In genomic region chr9:116832822-116833221, GRCm38 (mm10) we compare ENCODE assay signal across 25 mouse cellular contexts.
A peak's percentile ranks its signal among the peaks of the same experiment; 100 is the strongest.
DNase-seq lines count a peak whose midpoint lies in the region; ATAC-seq and TF ChIP-seq lines count a peak whose summit lies in the region.
"Had no signal": no experiment of that assay in that cellular context is flagged by ENCODE, and none has a peak within 500 bp of the region (broad histone marks: within the 10 kb centered on the region; RNA-seq: fewer than 3 reads in every experiment).

No protein-coding gene starts in this region.

- WGBS in liver, embryonic 12.5 days (ENCODE audit: insufficient replicate concordance): 53% methylated on average over 1 of the region's 1 CpGs
- 52% methylated on average over 1 of the region's 1 CpGs for WGBS in liver, postnatal 0 days (ENCODE audit: insufficient replicate concordance)
- 38% methylated on average over 1 of the region's 1 CpGs for WGBS in liver, embryonic 13.5 days (ENCODE audit: insufficient replicate concordance)
- WGBS in liver, embryonic 15.5 days (ENCODE audit: insufficient replicate concordance): 47% methylated on average over 1 of the region's 1 CpGs

- no peaks in the 10 kb centered on the region for H3K9me3 ChIP-seq in liver, embryonic 12.5 days (replicated peaks)
- H3K9me3 ChIP-seq in liver, postnatal 0 days (ENCODE audit: low read length): no peaks in the 10 kb centered on the region
- H3K9me3 ChIP-seq in MEL (replicated peaks; ENCODE audit: insufficient read depth, low read length): no peaks in the 10 kb centered on the region
- H3K9me3 ChIP-seq in liver, embryonic 13.5 days (replicated peaks): no peaks in the 10 kb centered on the region
- H3K9me3 ChIP-seq in liver, embryonic 15.5 days (replicated peaks): no peaks in the 10 kb centered on the region
- H3K9me3 ChIP-seq: embryonic facial prominence, embryonic 13.5 days; embryonic facial prominence, embryonic 15.5 days; forebrain, embryonic 10.5 days; forebrain, embryonic 12.5 days had no signal

- H3K27ac ChIP-seq in liver, embryonic 12.5 days: no peak overlapping the region
- H3K27ac ChIP-seq in liver, postnatal 0 days (ENCODE audit: low read depth): no peak overlapping the region
- H3K27ac ChIP-seq in MEL (ENCODE audit: control insufficient read depth, low read depth, low read length): no peak overlapping the region
- no peak overlapping the region for H3K27ac ChIP-seq in liver, embryonic 13.5 days
- no peak overlapping the region for H3K27ac ChIP-seq in liver, embryonic 15.5 days (replicated peaks)
- H3K27ac ChIP-seq: embryonic facial prominence, embryonic 13.5 days; embryonic facial prominence, embryonic 15.5 days; forebrain, embryonic 10.5 days; forebrain, embryonic 12.5 days had no signal

- no peak for TF ChIP-seq POLR2A in MEL (IDR thresholded peaks at IDR 0.05; ENCODE audit: control insufficient read depth in 1 of 2, insufficient read depth in 1 of 2, low read depth in 1 of 2, low read length in 2 of 2, poor library complexity in 1 of 2)

- no peaks in the 10 kb centered on the region for H3K79me2 ChIP-seq in MEL (ENCODE audit: control insufficient read depth, insufficient read depth, low read length, poor library complexity)

- TF ChIP-seq RAD21 in MEL (IDR thresholded peaks at IDR 0.05; ENCODE audit: low read depth, low read length): no peak

- DNase-seq in liver, postnatal 0 days: no peak
- no peak for DNase-seq in MEL (ENCODE audit: low read depth, low spot score)
- no peak for DNase-seq in liver, embryonic 13.5 days
- no peak for DNase-seq in left cerebral cortex, adult 11 months (ENCODE audit: low spot score)
- no peak for DNase-seq in embryo, embryonic 11 days
- DNase-seq in cerebellum, postnatal 25 days: no peak
- DNase-seq: adrenal gland, adult 2 months; adrenal gland, postnatal 10 days; adrenal gland, postnatal 25 days; cerebellum, adult 11 months; cerebellum, adult 18-20 months; cerebellum, adult 8-10 months; cerebellum, adult 9-11 months; cerebellum, postnatal 14 days had no signal

- no peaks in the 10 kb centered on the region for H3K36me3 ChIP-seq in liver, embryonic 12.5 days
- H3K36me3 ChIP-seq in liver, postnatal 0 days (replicated peaks; ENCODE audit: insufficient read depth, low read length): no peaks in the 10 kb centered on the region
- H3K36me3 ChIP-seq in MEL (ENCODE audit: control insufficient read depth in 1 of 2, insufficient read depth in 2 of 2, low read length in 2 of 2): no peaks in the 10 kb centered on the region
- H3K36me3 ChIP-seq in liver, embryonic 13.5 days: no peaks in the 10 kb centered on the region
- no peaks in the 10 kb centered on the region for H3K36me3 ChIP-seq in liver, embryonic 15.5 days (replicated peaks)
- H3K36me3 ChIP-seq: embryonic facial prominence, embryonic 13.5 days; embryonic facial prominence, embryonic 15.5 days; forebrain, embryonic 10.5 days; forebrain, embryonic 12.5 days had no signal

- H3K4me3 ChIP-seq in liver, embryonic 12.5 days: no peak overlapping the region
- no peak overlapping the region for H3K4me3 ChIP-seq in liver, postnatal 0 days (ENCODE audit: low read depth, low read length)
- H3K4me3 ChIP-seq in MEL (ENCODE audit: control insufficient read depth in 1 of 2, insufficient read depth in 1 of 2, low read depth in 2 of 2, low read length in 2 of 2): no peak overlapping the region
- no peak overlapping the region for H3K4me3 ChIP-seq in liver, embryonic 13.5 days (replicated peaks)
- H3K4me3 ChIP-seq in liver, embryonic 15.5 days (replicated peaks): no peak overlapping the region
- H3K4me3 ChIP-seq: embryonic facial prominence, embryonic 13.5 days; embryonic facial prominence, embryonic 15.5 days; erythroblast, embryonic 14.5 days; forebrain, embryonic 10.5 days; forebrain, embryonic 12.5 days had no signal

- H3K4me2 ChIP-seq in liver, embryonic 12.5 days: no peak overlapping the region
- H3K4me2 ChIP-seq in liver, postnatal 0 days (ENCODE audit: low read depth, low read length): no peak overlapping the region
- H3K4me2 ChIP-seq in liver, embryonic 13.5 days: no peak overlapping the region
- no peak overlapping the region for H3K4me2 ChIP-seq in liver, embryonic 15.5 days
- H3K4me2 ChIP-seq: embryonic facial prominence, embryonic 13.5 days; embryonic facial prominence, embryonic 15.5 days; forebrain, embryonic 12.5 days had no signal

- no peak for TF ChIP-seq EP300 in liver, postnatal 0 days (IDR thresholded peaks at IDR 0.05; ENCODE audit: low read depth)
- peak in 1 of 2 experiments; percentile 54; a peak in 2 of 4 replicates for TF ChIP-seq EP300 in MEL (IDR thresholded peaks at IDR 0.05; ENCODE audit: low read depth in 1 of 2, low read length in 2 of 2)

- H3K27me3 ChIP-seq in liver, embryonic 12.5 days (replicated peaks): no peaks in the 10 kb centered on the region
- H3K27me3 ChIP-seq in liver, postnatal 0 days (ENCODE audit: insufficient read depth, low read length): no peaks in the 10 kb centered on the region
- no peaks in the 10 kb centered on the region for H3K27me3 ChIP-seq in MEL (ENCODE audit: control insufficient read depth in 1 of 2, insufficient read depth in 2 of 2, low read length in 2 of 2)
- no peaks in the 10 kb centered on the region for H3K27me3 ChIP-seq in liver, embryonic 13.5 days
- no peaks in the 10 kb centered on the region for H3K27me3 ChIP-seq in liver, embryonic 15.5 days
- H3K27me3 ChIP-seq: embryonic facial prominence, embryonic 13.5 days; embryonic facial prominence, embryonic 15.5 days; forebrain, embryonic 12.5 days; Patski had no signal

- peak; percentile 84 for ATAC-seq in liver, embryonic 12.5 days
- ATAC-seq in liver, postnatal 0 days: no peak
- ATAC-seq in liver, embryonic 13.5 days (ENCODE audit: low read depth): peak; percentile 72
- ATAC-seq in liver, embryonic 15.5 days (ENCODE audit: insufficient read depth): peak; percentile 58
- ATAC-seq: activated CD4-positive, CD25-positive, alpha-beta regulatory T cell, adult 4 months; forebrain, embryonic 14.5 days; forebrain, embryonic 16.5 days; Patski had no signal

- TF ChIP-seq CTCF in liver, postnatal 0 days (IDR thresholded peaks at IDR 0.05; ENCODE audit: low read depth): no peak
- no peak for TF ChIP-seq CTCF in MEL (IDR thresholded peaks at IDR 0.05 in 2 of 3, conservative IDR thresholded peaks at IDR 0.05 in 1 of 3; ENCODE audit: control insufficient read depth in 1 of 3, insufficient read depth in 1 of 3, low read depth in 2 of 3, low read length in 3 of 3, poor library complexity in 1 of 3, severe bottlenecking in 1 of 3)

- H3K4me1 ChIP-seq in liver, embryonic 12.5 days: 0 out of 2 replicates have a peak, but pooled peaks cover 4% of the 10 kb centered on the region
- no peaks in the 10 kb centered on the region for H3K4me1 ChIP-seq in liver, postnatal 0 days (ENCODE audit: insufficient read depth)
- H3K4me1 ChIP-seq in MEL (ENCODE audit: control insufficient read depth in 1 of 2, insufficient read depth in 2 of 2, low read length in 2 of 2): no peaks in the 10 kb centered on the region; a peak in 1 of 4 replicates
- peaks cover 6% of the 10 kb centered on the region; the same call in 1 of the 2 replicates for H3K4me1 ChIP-seq in liver, embryonic 13.5 days (replicated peaks)
- H3K4me1 ChIP-seq in liver, embryonic 15.5 days (replicated peaks): no peaks in the 10 kb centered on the region
- H3K4me1 ChIP-seq: forebrain, embryonic 12.5 days had no signal

- no peak overlapping the region for H3K9ac ChIP-seq in liver, embryonic 12.5 days
- H3K9ac ChIP-seq in liver, postnatal 0 days (replicated peaks): no peak overlapping the region
- no peak overlapping the region for H3K9ac ChIP-seq in MEL (ENCODE audit: control insufficient read depth, low read depth, low read length, poor library complexity, severe bottlenecking)
- H3K9ac ChIP-seq in liver, embryonic 13.5 days: no peak overlapping the region
- H3K9ac ChIP-seq in liver, embryonic 15.5 days: no peak overlapping the region
- H3K9ac ChIP-seq: embryonic facial prominence, embryonic 13.5 days; embryonic facial prominence, embryonic 15.5 days; forebrain, embryonic 12.5 days had no signal

TF ChIP-seq in MEL, 35 proteins besides CTCF, POLR2A, EP300 and RAD21:
- TF ChIP-seq TAL1 (IDR thresholded peaks at IDR 0.05; ENCODE audit: low read length) (no peak), ELF1 (IDR thresholded peaks at IDR 0.05; ENCODE audit: low read depth, low read length) (no peak), ETS1 (IDR thresholded peaks at IDR 0.05; ENCODE audit: low read depth, low read length) (0 out of 2 replicates have a peak, but pooled peaks have one; percentile 10), GATA1 (IDR thresholded peaks at IDR 0.05; ENCODE audit: low read depth, low read length) (peak; percentile 27; the same call in 1 of the 2 replicates), UBTF (IDR thresholded peaks at IDR 0.05; ENCODE audit: borderline replicate concordance, insufficient read depth, low read depth, low read length) (no peak), TCF12 (IDR thresholded peaks at IDR 0.05; ENCODE audit: low read depth, low read length) (peak; percentile 85; the same call in 1 of the 2 replicates), MAZ (IDR thresholded peaks at IDR 0.05; ENCODE audit: low read depth, low read length) (no peak)
